Mouse (Mus musculus): ENCODE measurements around the gene Myl3.

DNA sequence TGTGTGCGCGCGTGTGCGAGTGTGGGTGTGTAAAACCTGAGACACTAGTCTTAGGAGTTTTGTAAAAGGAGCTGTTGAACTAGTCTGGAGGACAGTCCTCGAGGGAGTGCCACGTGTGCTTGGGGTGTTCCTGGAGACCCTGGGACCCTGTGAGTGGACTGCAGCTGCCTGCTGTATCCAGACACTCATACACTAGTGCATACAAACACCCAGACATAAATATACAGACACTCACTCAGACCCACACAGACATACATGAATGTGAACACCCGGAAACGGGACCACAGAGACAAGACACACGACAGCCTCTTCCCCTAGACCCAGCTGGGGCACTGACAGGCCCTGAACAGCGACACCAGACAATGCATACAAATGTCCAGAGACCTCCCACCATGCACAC lies 21.1 kb downstream of the Myl3 start:
- TF ChIP-seq POLR2A (IDR thresholded peaks at IDR 0.05; ENCODE audit: insufficient read length, low read depth): no peak
- no peak for TF ChIP-seq POLR2AphosphoS2 (IDR thresholded peaks at IDR 0.05; ENCODE audit: insufficient read length, low read depth)
- TF ChIP-seq USF1 (IDR thresholded peaks at IDR 0.05; ENCODE audit: low read depth): no peak
- TF ChIP-seq MYOD1 (IDR thresholded peaks at IDR 0.05; ENCODE audit: control insufficient read depth in 1 of 3, insufficient read length in 2 of 3, low read depth in 2 of 3): no peak
- no peak for TF ChIP-seq TCF12 (IDR thresholded peaks at IDR 0.05; ENCODE audit: insufficient read depth, poor library complexity, severe bottlenecking)
- no peak for TF ChIP-seq TCF3 (IDR thresholded peaks at IDR 0.05; ENCODE audit: insufficient read length, low read depth)
- TF ChIP-seq MAX (IDR thresholded peaks at IDR 0.05; ENCODE audit: low read depth): no peak
- no peak for TF ChIP-seq CEBPB (IDR thresholded peaks at IDR 0.05; ENCODE audit: insufficient read depth, poor library complexity, severe bottlenecking)
- TF ChIP-seq REST (IDR thresholded peaks at IDR 0.05; ENCODE audit: insufficient read depth, insufficient read length): no peak
- no peak for TF ChIP-seq MYOG (IDR thresholded peaks at IDR 0.05; ENCODE audit: control insufficient read depth in 1 of 3, insufficient read depth in 1 of 3, insufficient read length in 2 of 3, low read depth in 2 of 3)
- TF ChIP-seq E2F4 (IDR thresholded peaks at IDR 0.05; ENCODE audit: insufficient read depth): no peak
